Mouse (Mus musculus) spleen, adult 12 weeks (tissue): ENCODE measurements around the gene Tubgcp6.

Source experiments
- DNase-seq: peaks from one replicate; pipeline ENCODE4 v3.0.0; 2022; ENCODE audit warnings: low spot score

Tubgcp6 gene

GRCm38 (mm10) chr15:89141443-89141842, 18.5 kb upstream of the Tubgcp6 start:
- no peak for DNase-seq

GRCm38 (mm10) chr15:89140659-89141252, 17.8 kb upstream of the Tubgcp6 start, which contains the start of gene Mapk12:
Gene Mapk12, minus strand, starts transcription at chr15:89140703.
- no peak for DNase-seq

GRCm38 (mm10) chr15:89140048-89140658, 17.2 kb upstream of the Tubgcp6 start:
- no peak for DNase-seq

GRCm38 (mm10) chr15:89138531-89138930, 15.6 kb upstream of the Tubgcp6 start:
- no peak for DNase-seq

- DNase-seq, result no peak
Observed at GRCm38 (mm10) chr15:89138046-89138405, 15.1 kb upstream of the Tubgcp6 start.

GRCm38 (mm10) chr15:89137378-89138045, 14.6 kb upstream of the Tubgcp6 start:
- DNase-seq, result no peak

- no peak for DNase-seq
Observed at GRCm38 (mm10) chr15:89136461-89137155, 13.7 kb upstream of the Tubgcp6 start.

- peak; percentile 58 for DNase-seq
Observed at GRCm38 (mm10) chr15:89131316-89131715, 8.4 kb upstream of the Tubgcp6 start.

- DNase-seq, result no peak
Observed at GRCm38 (mm10) chr15:89130245-89130644, 7.3 kb upstream of the Tubgcp6 start.

GRCm38 (mm10) chr15:89128382-89129350, 5.8 kb upstream of the Tubgcp6 start, which contains the start of gene Hdac10:
Gene Hdac10, minus strand, starts transcription at chr15:89128700.
- DNase-seq, result peak; percentile 81

GRCm38 (mm10) chr15:89127364-89127940, 4.5 kb upstream of the Tubgcp6 start:
- DNase-seq, result no peak

GRCm38 (mm10) chr15:89126622-89127021, 3.7 kb upstream of the Tubgcp6 start:
- no peak for DNase-seq

- DNase-seq, result no peak
Observed at GRCm38 (mm10) chr15:89125351-89125750, 2.4 kb upstream of the Tubgcp6 start.

- no peak for DNase-seq
Observed at GRCm38 (mm10) chr15:89124312-89124711, 1.4 kb upstream of the Tubgcp6 start.

GRCm38 (mm10) chr15:89123595-89123994, 683 bp upstream of the Tubgcp6 start:
- DNase-seq, result no peak

- no peak for DNase-seq
Observed at GRCm38 (mm10) chr15:89118007-89118406, 4.9 kb downstream of the Tubgcp6 start.

- no peak for DNase-seq
Observed at GRCm38 (mm10) chr15:89110147-89110546, 12.8 kb downstream of the Tubgcp6 start.

- no peak for DNase-seq
Observed at GRCm38 (mm10) chr15:89106976-89107375, 15.9 kb downstream of the Tubgcp6 start.

GRCm38 (mm10) chr15:89106073-89106472, 16.8 kb downstream of the Tubgcp6 start:
- DNase-seq, result no peak

- no peak for DNase-seq
Observed at GRCm38 (mm10) chr15:89104425-89104824, 18.5 kb downstream of the Tubgcp6 start.

- no peak for DNase-seq
Observed at GRCm38 (mm10) chr15:89103921-89104320, 19.0 kb downstream of the Tubgcp6 start.
